Mouse (Mus musculus): ENCODE results near the gene Folr1. TPM values are rescaled to one million over a fixed set of nuclear protein-coding genes. Genes with fewer than 3 reads are reported as not detected.

Folr1 gene
- polyA plus RNA-seq, 1 experiment: 2.2 TPM

DNA sequence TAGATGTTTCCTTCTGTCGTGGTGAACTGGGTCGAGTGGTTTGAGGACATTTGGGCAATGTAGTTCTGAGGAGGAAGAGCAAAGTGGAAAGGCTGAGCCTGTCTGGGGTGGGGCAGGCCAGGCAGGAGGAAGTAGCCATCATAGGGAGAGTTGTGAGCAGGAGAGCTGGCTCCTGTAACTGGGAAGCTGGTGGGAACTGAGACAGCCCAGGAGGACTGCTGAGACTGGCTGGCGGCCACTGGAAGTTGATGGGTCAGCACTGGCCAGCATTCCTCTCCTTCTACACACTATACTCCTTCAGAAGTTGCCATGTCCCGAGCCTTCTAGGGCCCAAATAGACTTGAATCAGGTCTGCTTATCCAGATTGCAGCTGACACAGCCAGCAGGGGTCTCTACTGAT, 37.8 kb upstream of the Folr1 start:
- Histone ChIP-seq H3K27me3 (ENCODE audit: control insufficient read depth, insufficient read depth, insufficient read length) (no peaks in the 10 kb centered on the region), H3K79me2 (ENCODE audit: control insufficient read depth, insufficient read depth) (peaks cover 27% of the 10 kb centered on the region), H3K36me3 (ENCODE audit: control insufficient read depth, insufficient read depth) (peaks cover 11% of the 10 kb centered on the region), H3K4me3 (no peak overlapping the region), H3ac (ENCODE audit: control insufficient read depth, insufficient read length) (no peak overlapping the region), H3K4me2 (ENCODE audit: low read depth) (peak overlapping the region; percentile 34)
- TF ChIP-seq SRF (IDR thresholded peaks at IDR 0.05; ENCODE audit: control insufficient read depth, insufficient read length, low read depth) (no peak), POLR2AphosphoS2 (IDR thresholded peaks at IDR 0.05; ENCODE audit: insufficient read length, low read depth) (no peak), MYOG (IDR thresholded peaks at IDR 0.05; ENCODE audit: control insufficient read depth in 1 of 3, insufficient read depth in 1 of 3, insufficient read length in 2 of 3, low read depth in 2 of 3) (no peak), MYOD1 (IDR thresholded peaks at IDR 0.05; ENCODE audit: control insufficient read depth in 1 of 3, insufficient read length in 2 of 3, low read depth in 2 of 3) (no peak), TCF3 (IDR thresholded peaks at IDR 0.05; ENCODE audit: insufficient read length, low read depth) (no peak), POLR2A (IDR thresholded peaks at IDR 0.05; ENCODE audit: insufficient read length, low read depth) (no peak), CEBPB (IDR thresholded peaks at IDR 0.05; ENCODE audit: insufficient read depth, poor library complexity, severe bottlenecking) (no peak), E2F4 (IDR thresholded peaks at IDR 0.05; ENCODE audit: insufficient read depth) (no peak), TCF12 (IDR thresholded peaks at IDR 0.05; ENCODE audit: insufficient read depth, poor library complexity, severe bottlenecking) (no peak), REST (IDR thresholded peaks at IDR 0.05; ENCODE audit: insufficient read depth, insufficient read length) (no peak), MAX (IDR thresholded peaks at IDR 0.05; ENCODE audit: low read depth) (no peak)

DNA sequence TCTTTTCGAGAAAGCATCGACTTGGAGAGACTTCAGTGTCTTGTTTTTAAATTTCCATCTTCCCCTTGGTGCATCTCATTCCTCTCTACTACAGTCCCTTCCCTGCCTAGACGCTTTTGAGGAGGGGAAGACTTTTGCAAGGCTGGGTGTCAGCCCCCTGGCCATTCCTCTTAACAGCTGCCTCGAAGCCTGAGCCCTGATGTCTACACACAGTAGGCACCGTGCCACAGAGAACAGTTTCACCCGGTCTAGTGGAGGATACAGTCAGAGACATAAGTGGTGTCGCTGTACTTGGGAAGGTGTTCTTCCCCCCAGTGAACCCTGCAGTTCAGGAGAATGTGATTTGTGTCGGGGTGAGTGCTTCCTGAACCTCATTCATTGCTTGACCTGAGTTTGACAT, 36.1 kb upstream of the Folr1 start:
- peak overlapping the region; percentile 93 for H3K4me3 ChIP-seq
- no peak for TF ChIP-seq CEBPB (IDR thresholded peaks at IDR 0.05; ENCODE audit: insufficient read depth, poor library complexity, severe bottlenecking)
- TF ChIP-seq POLR2AphosphoS2 (IDR thresholded peaks at IDR 0.05; ENCODE audit: insufficient read length, low read depth): no peak
- no peak for TF ChIP-seq TCF3 (IDR thresholded peaks at IDR 0.05; ENCODE audit: insufficient read length, low read depth)
- no peak for TF ChIP-seq USF1 (IDR thresholded peaks at IDR 0.05; ENCODE audit: low read depth)
- TF ChIP-seq E2F4 (IDR thresholded peaks at IDR 0.05; ENCODE audit: insufficient read depth): no peak
- TF ChIP-seq REST (IDR thresholded peaks at IDR 0.05; ENCODE audit: insufficient read depth, insufficient read length): no peak
- H3ac ChIP-seq (ENCODE audit: control insufficient read depth, insufficient read length): peak overlapping the region; percentile 38
- H3K4me2 ChIP-seq (ENCODE audit: low read depth): peak overlapping the region; percentile 95
- peaks cover 27% of the 10 kb centered on the region for H3K79me2 ChIP-seq (ENCODE audit: control insufficient read depth, insufficient read depth)
- no peaks in the 10 kb centered on the region for H3K36me3 ChIP-seq (ENCODE audit: control insufficient read depth, insufficient read depth)
- H3K27me3 ChIP-seq (ENCODE audit: control insufficient read depth, insufficient read depth, insufficient read length): no peaks in the 10 kb centered on the region

DNA sequence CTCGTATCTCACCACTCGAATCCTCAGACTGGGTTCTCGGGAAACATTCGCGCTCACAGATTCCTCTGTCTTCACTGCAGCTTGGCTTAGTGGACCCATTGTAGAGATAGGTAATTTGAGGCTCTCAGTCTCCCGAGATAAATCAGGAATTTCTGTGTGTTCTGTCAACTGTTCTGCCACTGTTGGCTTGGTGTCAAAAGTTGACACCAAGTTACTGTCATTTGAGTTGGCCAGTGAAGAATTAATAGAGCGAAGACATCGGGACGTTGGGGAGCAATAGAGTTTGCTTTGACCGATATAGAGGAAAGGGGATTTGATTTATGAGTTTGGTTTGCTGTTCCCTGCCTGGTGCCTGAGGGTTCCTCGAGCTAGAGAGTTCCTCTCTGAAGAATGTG, 35.7 kb upstream of the Folr1 start, which contains the start of gene Tomt:
Gene Tomt, minus strand, starts transcription at position 73 of the 395 bp plus-strand sequence.
- Histone ChIP-seq H3K36me3 (ENCODE audit: control insufficient read depth, insufficient read depth) (no peaks in the 10 kb centered on the region), H3ac (ENCODE audit: control insufficient read depth, insufficient read length) (peak within 1 kb of the TSS; percentile 38), H3K27me3 (ENCODE audit: control insufficient read depth, insufficient read depth, insufficient read length) (no peaks in the 10 kb centered on the region), H3K79me2 (ENCODE audit: control insufficient read depth, insufficient read depth) (peaks cover 27% of the 10 kb centered on the region), H3K4me2 (ENCODE audit: low read depth) (peak within 1 kb of the TSS; percentile 97), H3K4me3 (peak within 1 kb of the TSS; percentile 93)
- TF ChIP-seq E2F4 (IDR thresholded peaks at IDR 0.05; ENCODE audit: insufficient read depth) (no peak), TCF3 (IDR thresholded peaks at IDR 0.05; ENCODE audit: insufficient read length, low read depth) (no peak), MAX (IDR thresholded peaks at IDR 0.05; ENCODE audit: low read depth) (no peak), SRF (IDR thresholded peaks at IDR 0.05; ENCODE audit: control insufficient read depth, insufficient read length, low read depth) (no peak), MYOD1 (IDR thresholded peaks at IDR 0.05; ENCODE audit: control insufficient read depth in 1 of 3, insufficient read length in 2 of 3, low read depth in 2 of 3) (no peak), POLR2A (IDR thresholded peaks at IDR 0.05; ENCODE audit: insufficient read length, low read depth) (no peak), REST (IDR thresholded peaks at IDR 0.05; ENCODE audit: insufficient read depth, insufficient read length) (no peak), MYOG (IDR thresholded peaks at IDR 0.05; ENCODE audit: control insufficient read depth in 1 of 3, insufficient read depth in 1 of 3, insufficient read length in 2 of 3, low read depth in 2 of 3) (no peak), CEBPB (IDR thresholded peaks at IDR 0.05; ENCODE audit: insufficient read depth, poor library complexity, severe bottlenecking) (no peak), TCF12 (IDR thresholded peaks at IDR 0.05; ENCODE audit: insufficient read depth, poor library complexity, severe bottlenecking) (no peak), POLR2AphosphoS2 (IDR thresholded peaks at IDR 0.05; ENCODE audit: insufficient read length, low read depth) (no peak), USF1 (IDR thresholded peaks at IDR 0.05; ENCODE audit: low read depth) (no peak)

DNA sequence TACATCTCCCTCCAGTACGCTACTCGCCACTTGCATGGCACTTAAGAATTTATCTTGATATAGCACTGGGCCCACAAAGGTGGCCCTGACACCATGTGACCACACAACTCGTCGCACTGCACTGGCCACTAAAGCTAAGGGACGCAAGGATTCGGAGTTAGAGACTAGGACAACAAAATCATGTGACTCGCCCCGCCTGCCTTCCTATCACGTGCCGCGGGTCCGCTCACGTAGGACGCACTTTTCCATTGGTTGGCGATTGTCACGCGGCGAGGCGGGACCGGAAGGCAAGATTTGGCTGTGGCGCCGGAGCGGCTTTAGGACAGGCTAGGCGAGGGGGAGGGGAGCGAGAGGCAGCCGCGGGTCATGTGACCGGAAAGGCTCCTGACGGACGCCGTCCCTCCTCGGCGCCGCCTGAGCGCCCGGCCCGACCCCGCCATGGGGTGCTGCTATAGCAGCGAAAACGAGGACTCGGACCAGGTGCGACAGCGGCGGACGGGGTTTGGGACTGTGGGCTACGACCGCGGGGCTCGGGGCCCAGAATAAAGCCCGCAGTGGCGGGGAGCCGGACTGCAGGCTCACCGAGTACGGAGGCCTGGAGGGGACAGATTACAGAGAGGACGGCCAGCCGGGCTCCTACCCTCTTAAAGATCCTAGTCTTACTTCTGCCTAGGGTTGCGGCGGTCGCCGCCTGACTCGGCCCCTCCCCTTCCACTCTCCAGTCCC, 35.1 kb upstream of the Folr1 start, which contains the start of gene Lamtor1:
Gene Lamtor1, plus strand, starts transcription at position 344 of the 726 bp plus-strand sequence.
- Histone ChIP-seq H3K4me3 (peak within 1 kb of the TSS; percentile 93), H3K4me2 (ENCODE audit: low read depth) (peak within 1 kb of the TSS; percentile 97), H3K79me2 (ENCODE audit: control insufficient read depth, insufficient read depth) (peaks cover 27% of the 10 kb centered on the region), H3K36me3 (ENCODE audit: control insufficient read depth, insufficient read depth) (no peaks in the 10 kb centered on the region), H3K27me3 (ENCODE audit: control insufficient read depth, insufficient read depth, insufficient read length) (no peaks in the 10 kb centered on the region), H3ac (ENCODE audit: control insufficient read depth, insufficient read length) (peak within 1 kb of the TSS; percentile 38)
- peak in 1 of 3 experiments; percentile 3 for TF ChIP-seq MYOG (IDR thresholded peaks at IDR 0.05; ENCODE audit: control insufficient read depth in 1 of 3, insufficient read depth in 1 of 3, insufficient read length in 2 of 3, low read depth in 2 of 3)
- peak; percentile 91 for TF ChIP-seq POLR2AphosphoS2 (IDR thresholded peaks at IDR 0.05; ENCODE audit: insufficient read length, low read depth)
- no peak for TF ChIP-seq CEBPB (IDR thresholded peaks at IDR 0.05; ENCODE audit: insufficient read depth, poor library complexity, severe bottlenecking)
- peak; percentile 83 for TF ChIP-seq POLR2A (IDR thresholded peaks at IDR 0.05; ENCODE audit: insufficient read length, low read depth)
- peak; percentile 95 for TF ChIP-seq SRF (IDR thresholded peaks at IDR 0.05; ENCODE audit: control insufficient read depth, insufficient read length, low read depth)
- TF ChIP-seq USF1 (IDR thresholded peaks at IDR 0.05; ENCODE audit: low read depth): peak; percentile 100
- TF ChIP-seq E2F4 (IDR thresholded peaks at IDR 0.05; ENCODE audit: insufficient read depth): no peak
- TF ChIP-seq MAX (IDR thresholded peaks at IDR 0.05; ENCODE audit: low read depth): no peak
- TF ChIP-seq REST (IDR thresholded peaks at IDR 0.05; ENCODE audit: insufficient read depth, insufficient read length): no peak
- TF ChIP-seq TCF3 (IDR thresholded peaks at IDR 0.05; ENCODE audit: insufficient read length, low read depth): no peak
- no peak for TF ChIP-seq TCF12 (IDR thresholded peaks at IDR 0.05; ENCODE audit: insufficient read depth, poor library complexity, severe bottlenecking)
